Mouse (Mus musculus) G1E-ER4 (cell line): ENCODE results near the gene Grb2. TPM values are rescaled to one million over a fixed set of nuclear protein-coding genes. Genes with fewer than 3 reads are reported as not detected.

Experiments used
- GATA1 ChIP-seq: IDR thresholded peaks from one replicate; pipeline ENCODE4 v1.8.0; 2012; ENCODE audit warnings: low read length, inconsistent platforms
- polyA plus RNA-seq: library from polyadenylated mRNA; stranded (reverse); fragments of >175 nt; gene quantifications from 2 replicates; pipeline ENCODE4 v1.2.3, GENCODE M21; 2012

The Grb2 gene
- polyA plus RNA-seq, 1 experiment, result 209 TPM

- TF ChIP-seq GATA1, result no peak
Measured at GRCm38 (mm10) chr11:115703466-115703865, 4.9 kb downstream of the Grb2 start.

GRCm38 (mm10) chr11:115698986-115699728 lies 9.2 kb downstream of the Grb2 start:
- TF ChIP-seq GATA1, result no peak

GRCm38 (mm10) chr11:115697722-115698121 lies 10.7 kb downstream of the Grb2 start:
- TF ChIP-seq GATA1, result no peak

DNA sequence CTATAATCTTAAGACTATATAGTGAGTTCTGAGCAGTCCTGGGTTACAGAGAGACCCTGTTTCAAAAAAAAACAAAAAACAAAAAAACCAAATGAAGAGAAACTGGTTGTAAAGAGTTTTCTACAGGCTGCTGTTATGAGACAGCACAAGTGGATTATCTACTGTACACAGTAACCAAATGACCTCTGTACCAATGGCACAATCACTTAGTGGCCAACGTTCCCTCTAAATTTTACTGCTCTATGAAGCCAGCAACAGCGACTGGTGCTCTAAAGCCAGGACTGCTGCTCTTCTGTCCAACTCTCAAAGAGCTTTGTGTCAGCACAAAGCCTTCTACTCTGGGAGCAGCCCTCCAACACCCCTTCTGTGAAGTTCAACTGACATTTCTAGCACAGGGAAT lies 11.3 kb downstream of the Grb2 start:
- no peak for TF ChIP-seq GATA1

DNA sequence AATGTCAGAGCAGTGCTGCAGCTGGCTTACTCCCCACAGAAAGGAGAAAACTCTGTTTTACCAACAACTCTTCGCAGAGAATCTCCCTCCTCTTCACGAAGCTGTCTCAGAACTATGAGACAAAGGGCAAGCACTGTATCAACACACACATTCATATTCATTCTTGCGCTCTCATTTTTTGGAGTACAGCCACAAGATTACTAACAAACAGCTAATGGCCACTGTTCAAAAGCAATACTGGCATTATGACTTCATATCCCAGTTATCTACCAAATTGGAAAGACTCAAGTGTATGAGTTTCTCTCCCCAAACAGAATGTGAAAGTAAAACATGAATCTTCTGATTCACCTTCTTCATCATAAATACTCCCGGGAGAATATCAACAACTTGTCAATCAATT lies 11.9 kb downstream of the Grb2 start:
- TF ChIP-seq GATA1, result no peak

- no peak for TF ChIP-seq GATA1
Measured at GRCm38 (mm10) chr11:115693979-115694578, 14.3 kb downstream of the Grb2 start.

DNA sequence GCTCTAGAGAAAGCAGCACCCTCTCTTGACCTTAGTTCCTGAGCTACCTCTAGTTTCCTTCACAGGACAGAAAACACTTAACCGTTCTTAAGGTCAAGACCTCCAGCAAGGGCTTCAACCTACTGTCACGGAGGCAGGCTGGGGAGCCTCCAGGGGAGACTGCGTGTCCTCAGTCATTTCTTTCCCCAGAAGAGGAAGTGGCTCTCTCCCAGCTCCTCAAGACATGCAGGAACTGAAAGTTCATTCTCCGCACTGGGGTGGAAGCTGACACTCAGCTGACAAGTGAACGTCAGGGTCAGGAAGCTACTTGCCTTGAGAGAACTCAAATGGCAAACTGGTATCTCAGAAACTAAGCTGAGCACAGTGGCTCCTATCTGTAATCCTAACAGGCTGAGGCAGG lies 15.6 kb downstream of the Grb2 start:
- no peak for TF ChIP-seq GATA1

DNA sequence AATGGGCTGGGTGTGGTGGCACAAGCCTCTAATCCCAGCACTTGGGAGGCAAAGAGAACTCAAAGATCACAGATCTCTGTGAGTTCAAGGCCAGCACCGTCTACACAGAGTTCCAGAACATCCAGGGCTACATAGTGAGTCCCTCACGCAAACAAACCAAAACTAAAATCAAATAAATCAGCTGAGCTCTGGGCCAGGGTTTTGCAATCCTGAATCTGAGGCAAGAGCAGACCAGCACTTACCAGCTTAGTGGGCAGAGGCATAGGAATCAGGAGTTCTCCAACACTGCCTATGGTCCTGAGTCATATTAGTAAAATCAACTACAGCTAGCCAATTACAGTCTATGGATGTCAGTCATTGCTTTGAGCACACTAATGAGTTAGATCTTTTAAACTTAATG lies 16.4 kb downstream of the Grb2 start:
- TF ChIP-seq GATA1, result no peak

DNA sequence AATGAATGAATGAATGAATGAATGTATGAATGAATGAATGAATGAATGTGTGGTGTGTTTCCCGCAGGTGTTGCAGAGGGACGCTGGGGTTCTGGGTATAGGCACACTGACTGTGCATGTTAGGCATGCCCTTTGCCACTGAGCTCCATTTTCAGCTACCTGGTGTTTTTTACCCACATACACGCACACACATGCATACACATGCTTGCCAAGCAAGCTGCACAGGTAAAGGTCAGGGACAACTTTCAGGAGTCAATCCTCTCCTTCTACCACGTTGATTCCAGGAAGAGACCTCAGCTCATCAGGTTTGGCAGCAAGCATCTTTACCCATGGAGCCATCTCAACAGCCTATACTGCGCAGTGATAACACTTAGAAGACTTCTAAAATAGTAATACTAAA lies 16.9 kb downstream of the Grb2 start:
- no peak for TF ChIP-seq GATA1

GRCm38 (mm10) chr11:115691013-115691412 lies 17.4 kb downstream of the Grb2 start:
- no peak for TF ChIP-seq GATA1

DNA sequence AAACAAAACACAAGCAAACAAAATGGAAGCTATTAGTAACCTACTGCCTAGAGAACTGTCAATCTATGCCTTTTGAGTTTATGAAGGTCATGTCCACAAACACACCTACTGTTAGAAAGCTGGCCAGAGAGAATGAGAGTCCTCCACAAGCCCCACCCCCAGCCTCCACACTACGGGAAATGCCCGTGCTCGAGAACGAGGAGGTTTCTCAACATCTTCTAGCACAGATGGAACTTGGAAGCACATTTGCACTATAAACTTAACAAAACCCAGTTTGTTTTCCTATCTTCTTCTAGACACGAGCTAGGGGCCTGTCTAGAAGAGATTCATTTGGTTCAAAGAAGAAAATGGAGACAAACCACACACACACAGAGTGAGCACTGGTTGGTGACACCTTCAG lies 18.0 kb downstream of the Grb2 start:
- TF ChIP-seq GATA1, result no peak

- no peak for TF ChIP-seq GATA1
Measured at GRCm38 (mm10) chr11:115689137-115689915, 19.1 kb downstream of the Grb2 start.

DNA sequence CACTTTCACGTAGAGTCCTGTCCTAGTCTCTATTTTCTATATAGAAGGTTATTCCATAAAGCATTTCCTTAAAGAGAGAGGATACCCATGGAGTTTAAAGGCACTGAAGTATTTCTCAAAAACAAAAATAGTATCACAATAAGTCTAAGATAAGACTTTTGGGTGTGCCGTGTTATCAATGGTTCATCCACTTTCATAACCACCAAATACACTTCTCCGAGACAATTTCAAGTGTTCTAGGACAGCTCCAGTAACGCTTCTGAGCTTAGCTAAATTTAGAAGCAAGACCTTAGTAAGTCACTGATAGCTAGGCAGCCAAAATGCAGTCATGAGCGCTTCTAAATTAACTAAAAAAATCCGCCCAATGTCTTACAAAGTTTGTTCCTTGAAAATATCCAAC lies 22.0 kb downstream of the Grb2 start:
- TF ChIP-seq GATA1, result no peak

- TF ChIP-seq GATA1, result no peak
Measured at GRCm38 (mm10) chr11:115685954-115686353, 22.4 kb downstream of the Grb2 start.

DNA sequence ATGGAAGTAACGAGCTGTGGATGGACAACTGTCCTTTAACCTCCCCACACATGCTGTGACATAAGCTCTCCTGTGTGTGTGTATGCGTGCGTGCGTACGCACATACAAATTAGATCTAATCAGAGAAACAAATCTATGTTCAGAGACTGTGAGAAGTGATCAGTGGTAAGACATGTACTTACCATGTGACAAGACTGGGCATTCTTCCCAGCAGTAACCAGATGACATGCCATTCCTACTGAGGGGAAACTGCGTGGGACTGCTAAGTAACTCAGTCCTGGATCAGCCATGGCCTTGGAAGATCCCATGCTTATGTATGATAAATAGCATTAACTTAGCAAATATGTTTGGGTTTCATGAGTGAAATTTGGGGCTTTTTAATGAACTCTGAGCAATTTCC lies 23.5 kb downstream of the Grb2 start:
- TF ChIP-seq GATA1, result no peak

DNA sequence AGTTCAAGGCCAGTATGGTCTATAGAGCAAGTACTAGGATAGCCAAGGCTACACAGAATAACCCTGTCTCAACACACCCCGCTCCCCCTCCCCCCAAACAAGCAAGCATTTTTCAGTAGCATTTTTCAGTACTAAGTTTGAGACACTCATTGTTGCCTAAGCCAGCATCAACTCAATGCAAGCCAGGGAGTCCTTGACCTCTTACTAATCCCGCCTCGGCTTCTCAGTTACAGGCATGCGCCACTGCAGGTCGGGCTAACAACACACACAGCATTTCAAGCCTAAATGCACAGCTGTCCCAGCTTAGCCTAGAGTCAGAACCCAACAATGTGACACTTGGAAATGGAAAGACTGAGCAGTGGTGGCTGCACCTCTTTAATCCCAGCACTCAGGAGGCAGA lies 25.1 kb downstream of the Grb2 start:
- no peak for TF ChIP-seq GATA1

- no peak for TF ChIP-seq GATA1
Measured at GRCm38 (mm10) chr11:115682411-115682810, 26.0 kb downstream of the Grb2 start.
